Mouse (Mus musculus) heart, adult 2 months (tissue): ENCODE measurements around the gene Nphp3. TPM values are rescaled to one million over a fixed set of nuclear protein-coding genes. Genes with fewer than 3 reads are reported as not detected.

Source experiments
- DNase-seq, 2 experiments: peaks; one replicate each; pipeline ENCODE4 v3.0.0; 2021
- H3K27ac ChIP-seq: fragments of 200-600 bp; 2 replicates; pipeline ENCODE4 v1.8.1; 2022
- H3K27me3 ChIP-seq: fragments of 200-500 bp; 2 replicates; pipeline ENCODE4 v1.6.1; 2012; ENCODE audit warnings: mild to moderate bottlenecking, low read length, inconsistent platforms, mixed read lengths; ENCODE audit not compliant: control insufficient read depth, insufficient read depth
- H3K36me3 ChIP-seq: fragments of 200-500 bp; 2 replicates; pipeline ENCODE4 v1.6.1; 2012; ENCODE audit warnings: low read length, inconsistent platforms; ENCODE audit not compliant: control insufficient read depth, insufficient read depth
- H3K4me1 ChIP-seq: fragments of 200-500 bp; 2 replicates; pipeline ENCODE4 v1.6.1; 2011; ENCODE audit warnings: low read length; ENCODE audit not compliant: control insufficient read depth, insufficient read depth
- H3K4me3 ChIP-seq: fragments of 200-600 bp; 2 replicates; pipeline ENCODE4 v1.8.1; 2022
- H3K79me2 ChIP-seq: fragments of 200-500 bp; replicated peaks from 2 replicates; pipeline ENCODE4 v1.6.1; 2012; ENCODE audit warnings: mild to moderate bottlenecking, inconsistent platforms, low read length, moderate library complexity, mixed read lengths; ENCODE audit not compliant: control insufficient read depth, insufficient read depth
- H3K9ac ChIP-seq: fragments of 200-500 bp; 2 replicates; pipeline ENCODE4 v1.6.1; 2012; ENCODE audit warnings: low read depth, mild to moderate bottlenecking, control low read depth, inconsistent platforms, low read length, mixed read lengths
- CTCF ChIP-seq: fragments of 200-600 bp; IDR thresholded peaks from 2 replicates; pipeline ENCODE4 v1.8.1; 2022; ENCODE audit warnings: antibody characterized with exemption, mild to moderate bottlenecking, moderate library complexity
- EP300 ChIP-seq: fragments of 200-500 bp; IDR thresholded peaks from 2 replicates; pipeline ENCODE4 v1.6.1; 2011; ENCODE audit warnings: low read depth, low read length, control low read depth; ENCODE audit not compliant: insufficient read depth
- POLR2A ChIP-seq: fragments of 200-500 bp; IDR thresholded peaks from 2 replicates; pipeline ENCODE4 v1.6.1; 2011; ENCODE audit warnings: mild to moderate bottlenecking, low read depth, low read length, control low read depth; ENCODE audit not compliant: insufficient read depth
- WGBS: fragments of 180-500 bp; shearing (Covaris S2); methylation state at CpG from one replicate; pipeline ENCODE4 v1.1.7; 2018; 5-methylcytosine and 5-hydroxymethylcytosine counted together
- intact Hi-C: fragments of 180-260 bp; cut with DNase I; formaldehyde crosslinking; loops from one replicate; pipeline ENCODE4 v1.15.1; 2025
- long read RNA-seq: library from polyadenylated mRNA; stranded (forward); transcript quantifications from one replicate; pipeline ENCODE4 v2.0.0, GENCODE M21; 2021
- polyA plus RNA-seq: library from polyadenylated mRNA; depleted of rRNA; stranded (reverse); fragments of >200 nt; gene quantifications from 2 replicates; pipeline ENCODE4 v1.2.3, GENCODE M21; 2012; rRNA removed
- total RNA-seq, 2 experiments: library from RNA; stranded (reverse); gene quantifications; 2 replicates each; pipeline ENCODE4 v1.2.3; 2021

Nphp3 gene
- total RNA-seq (1 to 10 TPM; 2.4 to 2.5 TPM), polyA plus RNA-seq (4.9 and 7.5 TPM in 2 replicates)
- long read RNA-seq, full-length matches to known transcripts = 2 of 3 reads
- long read RNA-seq, partial matches to known transcripts = 1 of 3 reads
- long read RNA-seq, other reads (novel, unspliced or antisense) = 0 of 3 reads

GRCm38 (mm10) chr9:104001921-104002859 lies at the start of gene Nphp3:
Nphp3 (plus strand) TSS chr9:104002544.
- Histone ChIP-seq H3K79me2 (no peaks in the 10 kb centered on the region), H3K36me3 (no peaks in the 10 kb centered on the region), H3K4me3 (peak within 1 kb of the TSS; percentile 54), H3K4me1 (no peaks in the 10 kb centered on the region), H3K27ac (peak within 1 kb of the TSS; percentile 71), H3K9ac (peak within 1 kb of the TSS; percentile 70), H3K27me3 (no peaks in the 10 kb centered on the region)
- intact Hi-C loops = loop anchor here (2.0 to 10.0 kb wide), 3 partner anchors 60 to 797 kb away; partner anchors contain the start of genes Acad11, Cdv3, Srprb and Uba5
- TF ChIP-seq EP300 (0 out of 2 replicates have a peak, but pooled peaks have one; percentile 26), CTCF (peak; percentile 41), POLR2A (peak; percentile 48; the same call in 1 of the 2 replicates)
- DNase-seq = peak; percentile 99
- WGBS = 1% methylated on average over 55 of the region's 55 CpGs

DNA sequence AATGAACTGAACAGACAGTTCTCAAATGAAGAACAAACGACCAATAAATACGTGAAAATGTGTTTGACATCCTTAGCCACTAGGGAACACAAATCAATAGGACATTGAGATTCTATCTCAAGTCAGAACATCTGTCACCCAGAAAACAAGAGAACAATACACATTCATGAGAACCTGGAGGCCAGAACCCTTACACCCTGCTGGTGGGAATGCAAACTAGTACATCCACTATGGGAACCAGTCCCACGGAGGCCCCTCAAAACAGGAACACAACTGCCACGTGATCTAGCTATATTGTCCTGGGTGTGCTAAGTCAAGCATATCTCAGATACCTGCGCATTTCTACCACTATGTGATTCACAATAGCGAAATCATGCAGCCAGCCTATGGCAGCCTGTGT lies 43.6 kb upstream of the Nphp3 start:
- Histone ChIP-seq H3K79me2 (no peaks in the 10 kb centered on the region), H3K27ac (no peak overlapping the region), H3K36me3 (no peaks in the 10 kb centered on the region), H3K27me3 (no peaks in the 10 kb centered on the region), H3K4me3 (no peak overlapping the region), H3K9ac (no peak overlapping the region), H3K4me1 (no peaks in the 10 kb centered on the region)
- intact Hi-C loops = no loop called here
- no peak for DNase-seq
- 80% methylated on average over 6 of the region's 6 CpGs for WGBS
- TF ChIP-seq CTCF = no peak
- TF ChIP-seq POLR2A = no peak
- no peak for TF ChIP-seq EP300

DNA sequence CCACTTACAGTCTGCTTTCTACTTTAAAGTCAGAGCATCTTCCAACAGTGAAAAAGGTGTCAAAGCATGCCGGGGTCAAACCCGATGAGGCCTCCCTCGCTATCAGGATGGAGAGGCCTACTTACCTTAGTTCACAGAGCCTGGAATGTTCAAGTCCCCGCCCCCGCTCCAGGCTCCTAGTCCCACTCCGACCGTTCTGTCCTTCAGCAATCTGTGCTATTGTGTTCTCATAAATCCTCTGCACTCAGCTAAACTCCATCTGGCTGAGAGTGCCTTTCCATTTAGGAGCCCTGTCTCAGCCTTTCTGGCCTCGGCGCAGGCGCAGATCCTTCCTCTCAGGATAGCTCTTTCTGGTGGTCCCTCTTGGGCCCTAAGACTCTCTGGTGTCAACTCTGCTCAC lies 42.4 kb upstream of the Nphp3 start:
- no peak overlapping the region for H3K4me3 ChIP-seq
- H3K27ac ChIP-seq = no peak overlapping the region
- H3K36me3 ChIP-seq = no peaks in the 10 kb centered on the region
- WGBS = 71% methylated on average over 10 of the region's 10 CpGs
- no peak overlapping the region for H3K9ac ChIP-seq
- no peaks in the 10 kb centered on the region for H3K4me1 ChIP-seq
- intact Hi-C loops = no loop called here
- no peak for DNase-seq
- no peaks in the 10 kb centered on the region for H3K27me3 ChIP-seq
- TF ChIP-seq CTCF = no peak
- no peak for TF ChIP-seq EP300
- no peak for TF ChIP-seq POLR2A
- H3K79me2 ChIP-seq = no peaks in the 10 kb centered on the region

- H3K27me3 ChIP-seq = no peaks in the 10 kb centered on the region
- no peaks in the 10 kb centered on the region for H3K79me2 ChIP-seq
- H3K4me1 ChIP-seq = no peaks in the 10 kb centered on the region
- no peak overlapping the region for H3K9ac ChIP-seq
- DNase-seq = no peak
- H3K4me3 ChIP-seq = no peak overlapping the region
- H3K36me3 ChIP-seq = no peaks in the 10 kb centered on the region
- 0% methylated on average over 2 of the region's 2 CpGs for WGBS
- TF ChIP-seq CTCF (peak; percentile 77), POLR2A (no peak), EP300 (no peak)
- intact Hi-C loops = loop anchor here (1.0 to 2.0 kb wide), 3 partner anchors 236 to 506 kb away; partner anchors contain the start of gene Tmem108
- no peak overlapping the region for H3K27ac ChIP-seq
These were observed 5.8 kb upstream of the Nphp3 start for GRCm38 (mm10) chr9:103996496-103996895.

- no peaks in the 10 kb centered on the region for H3K36me3 ChIP-seq
- no peaks in the 10 kb centered on the region for H3K4me1 ChIP-seq
- no peak for TF ChIP-seq POLR2A
- TF ChIP-seq EP300 = no peak
- TF ChIP-seq CTCF = no peak
- no peaks in the 10 kb centered on the region for H3K27me3 ChIP-seq
- no peaks in the 10 kb centered on the region for H3K79me2 ChIP-seq
- WGBS = 10% methylated on average over 3 of the region's 3 CpGs
- H3K9ac ChIP-seq = no peak overlapping the region
- no peak for DNase-seq
- H3K27ac ChIP-seq = no peak overlapping the region
- intact Hi-C loops = loop anchor here (5.0 to 10.0 kb wide), 2 partner anchors 62 to 796 kb away; partner anchors contain the start of genes Acad11, Srprb and Uba5
- no peak overlapping the region for H3K4me3 ChIP-seq
These were observed 1.7 kb upstream of the Nphp3 start for GRCm38 (mm10) chr9:104000601-104001000.

GRCm38 (mm10) chr9:104002913-104003330 lies 578 bp downstream of the Nphp3 start:
- Histone ChIP-seq H3K36me3 (no peaks in the 10 kb centered on the region), H3K9ac (peak overlapping the region; percentile 70), H3K4me1 (no peaks in the 10 kb centered on the region), H3K27me3 (no peaks in the 10 kb centered on the region), H3K79me2 (no peaks in the 10 kb centered on the region), H3K27ac (peak overlapping the region; percentile 69), H3K4me3 (peak overlapping the region; percentile 54)
- DNase-seq = no peak
- intact Hi-C loops = loop anchor here (2.0 to 10.0 kb wide), 3 partner anchors 59 to 798 kb away; partner anchors contain the start of genes Acad11, Cdv3, Srprb and Uba5
- under 1% methylated on average over 37 of the region's 37 CpGs for WGBS
- TF ChIP-seq CTCF (peak; percentile 69), EP300 (no peak)
